Mouse (Mus musculus) olfactory bulb, adult 2 months (tissue): ENCODE measurements around the gene Kif28. TPM values are rescaled to one million over a fixed set of nuclear protein-coding genes. Genes with fewer than 3 reads are reported as not detected.
"Not testable (repeated sequence)": the region's sequence is repeated elsewhere in the genome, so short reads cannot be mapped to it uniquely, and the experiment has no call there.

Experiments
- H3K27ac ChIP-seq: fragments of 200-500 bp; 2 replicates; pipeline ENCODE4 v1.5.1; 2012; ENCODE audit warnings: low read depth, low read length; ENCODE audit not compliant: insufficient read depth
- H3K4me1 ChIP-seq: fragments of 200-500 bp; 2 replicates; pipeline ENCODE4 v1.6.1; 2012; ENCODE audit warnings: low read length; ENCODE audit not compliant: control insufficient read depth, insufficient read depth
- H3K4me3 ChIP-seq: fragments of 200-500 bp; 2 replicates; pipeline ENCODE4 v1.5.1; 2012; ENCODE audit warnings: mild to moderate bottlenecking, low read depth, low read length, moderate library complexity; ENCODE audit not compliant: insufficient read depth
- CTCF ChIP-seq: fragments of 200-500 bp; IDR thresholded peaks from 2 replicates; pipeline ENCODE4 v1.5.1; 2012; ENCODE audit warnings: low read depth, mild to moderate bottlenecking, low read length, moderate library complexity; ENCODE audit not compliant: insufficient read depth
- POLR2A ChIP-seq: fragments of 200-500 bp; IDR thresholded peaks from 2 replicates; pipeline ENCODE4 v1.6.1; 2012; ENCODE audit warnings: mild to moderate bottlenecking, low read depth, low read length, moderate library complexity; ENCODE audit not compliant: insufficient read depth
- WGBS: fragments of 180-500 bp; shearing (Covaris S2); methylation state at CpG from one replicate; pipeline ENCODE4 v1.1.7; 2018; 5-methylcytosine and 5-hydroxymethylcytosine counted together
- polyA plus RNA-seq: library from polyadenylated mRNA; stranded (reverse); fragments of >200 nt; gene quantifications from 2 replicates; pipeline ENCODE4 v1.2.4, GENCODE M21; 2012; ENCODE audit warnings: low replicate concordance; ENCODE audit not compliant: missing spikeins, insufficient read depth, insufficient read length

Kif28 gene
- polyA plus RNA-seq, 1 experiment: not detected

- H3K27ac ChIP-seq: no peak overlapping the region
- TF ChIP-seq CTCF (no peak), POLR2A (no peak)
- WGBS: 72% methylated on average over 2 of the region's 2 CpGs
- no peak overlapping the region for H3K4me3 ChIP-seq
- H3K4me1 ChIP-seq: peaks cover 4% of the 10 kb centered on the region; the same call in 1 of the 2 replicates
Observed at GRCm38 (mm10) chr1:179666971-179667370, 78.1 kb downstream of the Kif28 start.

DNA sequence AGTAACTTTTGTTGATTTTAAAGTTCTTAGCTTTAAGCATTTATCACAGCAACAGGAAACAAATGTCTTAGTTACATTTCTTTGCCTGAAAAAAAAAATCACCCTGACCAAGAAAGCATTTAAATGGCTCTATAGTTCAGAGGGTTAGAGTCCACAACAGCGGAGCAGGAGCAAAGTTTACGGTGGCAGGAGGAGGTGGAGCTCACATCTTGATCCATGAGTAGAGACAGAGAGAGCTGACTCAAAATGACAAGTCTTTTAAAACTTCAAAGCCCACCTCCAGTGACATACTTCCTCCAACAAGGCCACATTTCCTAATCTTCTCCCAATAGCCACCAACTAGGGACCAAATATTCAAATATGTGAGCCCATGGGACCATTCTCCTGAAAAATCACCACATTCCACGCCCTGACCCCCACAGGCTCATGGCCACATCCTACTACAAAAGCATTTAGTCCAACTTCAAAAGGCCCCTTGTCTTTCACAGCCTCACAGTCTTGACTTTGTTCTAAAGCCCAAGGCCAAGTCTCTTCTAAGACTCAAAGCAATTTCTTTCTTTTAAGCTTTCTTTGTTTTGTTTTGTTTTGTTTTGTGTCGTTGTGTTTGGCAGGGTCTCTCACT lies 80.7 kb downstream of the Kif28 start:
- TF ChIP-seq POLR2A (no peak), CTCF (no peak)
- WGBS: 63% methylated on average over 4 of the region's 4 CpGs

DNA sequence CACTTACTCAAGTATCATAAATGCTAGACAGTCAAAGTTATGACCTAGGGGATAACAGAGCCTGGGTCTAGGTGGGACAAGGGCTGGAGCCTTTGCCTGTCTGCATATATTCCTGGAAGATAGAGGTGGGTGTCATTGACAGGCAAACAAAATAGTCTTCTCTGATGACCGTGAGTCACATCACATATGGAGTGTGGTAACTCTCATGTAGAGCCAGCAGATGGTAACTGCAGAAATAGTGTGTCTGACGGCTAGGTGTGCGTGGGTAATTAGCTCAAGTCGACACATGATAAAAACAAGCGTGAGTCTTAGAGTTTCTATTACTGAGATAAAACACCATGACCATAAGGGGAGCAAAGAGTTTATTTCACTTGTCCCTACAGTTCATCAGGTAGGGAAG lies 82.0 kb downstream of the Kif28 start:
- Histone ChIP-seq H3K27ac (no peak overlapping the region), H3K4me1 (no peaks in the 10 kb centered on the region), H3K4me3 (no peak overlapping the region)
- no peak for TF ChIP-seq POLR2A
- 87% methylated on average over 5 of the region's 5 CpGs for WGBS

More for the DNA sequence above, 80.7 kb downstream of the Kif28 start:
- H3K27ac ChIP-seq: no peak overlapping the region
- no peak overlapping the region for H3K4me3 ChIP-seq
- H3K4me1 ChIP-seq: peaks cover 2% of the 10 kb centered on the region; the same call in 1 of the 2 replicates

- WGBS: 94% methylated on average over 5 of the region's 5 CpGs
- Histone ChIP-seq H3K4me3 (no peak overlapping the region), H3K4me1 (no peaks in the 10 kb centered on the region), H3K27ac (no peak overlapping the region)
- TF ChIP-seq CTCF (no peak), POLR2A (no peak)
Observed at GRCm38 (mm10) chr1:179651224-179651623, 93.8 kb downstream of the Kif28 start.

DNA sequence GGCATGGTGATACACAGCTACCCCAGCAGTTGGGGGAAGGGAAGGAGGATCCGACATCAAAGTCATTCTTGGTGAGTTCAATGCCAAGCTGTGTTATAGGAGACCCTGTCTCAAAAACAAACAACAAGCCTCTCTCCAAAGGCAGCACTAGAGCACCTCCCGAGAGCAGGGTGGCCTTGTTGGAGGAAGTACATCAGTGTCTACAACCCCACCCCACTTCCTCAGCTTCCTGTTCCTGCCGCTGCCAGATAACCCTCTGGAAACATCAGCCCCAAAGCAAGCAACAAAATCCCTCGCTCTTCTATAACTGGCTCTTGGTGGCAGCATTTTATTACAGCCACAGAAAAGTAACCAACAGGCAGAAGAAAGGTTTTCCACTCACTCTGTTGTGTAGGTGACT lies 94.8 kb downstream of the Kif28 start:
- Histone ChIP-seq H3K4me1 (no peaks in the 10 kb centered on the region; the same call in 1 of the 2 replicates), H3K4me3 (no peak overlapping the region), H3K27ac (no peak overlapping the region)
- WGBS: 88% methylated on average over 4 of the region's 4 CpGs
- TF ChIP-seq POLR2A: no peak
- TF ChIP-seq CTCF: no peak

- H3K4me1 ChIP-seq: no peaks in the 10 kb centered on the region; the same call in 1 of the 2 replicates
- 95% methylated on average over 3 of the region's 3 CpGs for WGBS
- TF ChIP-seq CTCF (no peak), POLR2A (no peak)
- no peak overlapping the region for H3K4me3 ChIP-seq
- H3K27ac ChIP-seq: no peak overlapping the region
Observed at GRCm38 (mm10) chr1:179649324-179649723, 95.7 kb downstream of the Kif28 start.

DNA sequence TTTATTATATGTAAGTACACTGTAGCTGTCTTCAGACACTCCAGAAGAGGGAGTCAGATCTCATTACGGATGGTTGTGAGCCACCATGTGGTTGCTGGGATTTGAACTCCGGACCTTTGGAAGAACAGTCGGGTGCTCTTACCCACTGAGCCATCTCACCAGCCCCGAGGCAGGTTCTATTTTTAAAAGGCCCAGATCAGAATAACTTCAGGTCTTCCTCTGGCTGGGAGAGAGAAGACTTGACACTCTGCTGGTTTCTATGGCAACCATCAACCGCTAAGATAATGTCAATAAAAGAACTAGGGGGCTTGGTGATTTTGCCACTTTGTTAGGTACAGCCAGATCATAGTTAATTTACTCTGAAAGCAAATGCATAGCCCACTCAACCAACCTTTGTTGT lies 96.4 kb downstream of the Kif28 start:
- not testable (repeated sequence) for H3K27ac ChIP-seq, H3K4me3 ChIP-seq, H3K4me1 ChIP-seq
- WGBS: 69% methylated on average over 4 of the region's 5 CpGs

DNA sequence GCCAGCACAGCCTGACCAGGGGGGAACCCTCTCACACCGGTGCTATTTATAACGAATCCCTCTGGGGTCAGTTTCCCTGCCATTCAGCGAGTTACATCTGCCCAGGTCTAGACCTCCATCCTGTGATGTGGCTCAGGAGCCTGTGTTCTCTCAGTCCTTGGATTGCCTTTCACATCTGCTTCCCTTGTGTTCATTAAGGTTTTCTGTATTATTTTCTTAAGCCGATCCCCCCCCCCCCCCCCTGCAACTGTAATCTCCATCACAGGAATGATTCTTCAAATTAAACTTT lies 99.1 kb downstream of the Kif28 start:
- no peak overlapping the region for H3K27ac ChIP-seq
- no peaks in the 10 kb centered on the region; the same call in 1 of the 2 replicates for H3K4me1 ChIP-seq
- WGBS: 15% methylated on average over 4 of the region's 4 CpGs
- peak overlapping the region; percentile 50 for H3K4me3 ChIP-seq
- TF ChIP-seq CTCF (peak; percentile 2; the same call in 1 of the 2 replicates), POLR2A (no peak)

Other genes starting within 250 kb of the Kif28 start
- gene Smyd3, start 227.2 kb downstream of the Kif28 start, polyA plus RNA-seq: not detected in 2 replicates
- gene Tfb2m, start 199.0 kb downstream of the Kif28 start, polyA plus RNA-seq: not detected in 2 replicates
- not detected in 2 replicates for gene Cnst, start 198.9 kb downstream of the Kif28 start, polyA plus RNA-seq
- gene Sccpdh, start 77.1 kb downstream of the Kif28 start, polyA plus RNA-seq: not detected in 2 replicates
- not detected in 2 replicates for gene Gm10518, start 58.1 kb upstream of the Kif28 start, polyA plus RNA-seq
- gene Ahctf1, start 58.4 kb upstream of the Kif28 start, polyA plus RNA-seq: not detected in 2 replicates
- gene Cdc42bpa, start 215.2 kb upstream of the Kif28 start, polyA plus RNA-seq: 80.2 TPM in 1 of 2 replicates, not detected in the other